Mouse (Mus musculus): ENCODE results near the gene Car14. TPM values are rescaled to one million over a fixed set of nuclear protein-coding genes. Genes with fewer than 3 reads are reported as not detected.

The Car14 gene
- total and polyA plus RNA-seq, 3 experiments: 0.15 to 0.38 TPM; not detected in 1

DNA sequence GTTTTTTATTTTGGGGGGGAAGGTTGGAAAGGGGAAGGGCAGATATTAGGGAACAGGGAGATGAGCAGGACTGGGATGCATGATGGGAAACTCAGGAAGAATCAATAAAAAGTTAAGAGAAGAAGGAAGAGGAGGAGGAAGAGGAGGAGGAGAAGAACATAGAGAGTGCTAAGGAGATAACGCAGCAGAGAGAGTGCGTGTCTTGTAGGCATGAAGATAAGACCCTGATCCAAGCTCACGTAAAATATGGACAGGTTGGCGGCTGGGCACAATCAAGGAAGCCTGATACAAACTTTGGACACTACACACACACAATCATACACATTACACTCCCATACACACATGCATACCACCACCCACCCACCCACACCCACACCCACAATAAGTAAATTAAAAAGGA is 10.2 kb upstream of the Car14 start:
- Histone ChIP-seq H3K27ac (ENCODE audit: control insufficient read depth, low read depth, low read length) (no peak overlapping the region), H3K4me1 (ENCODE audit: control insufficient read depth in 1 of 2, insufficient read depth in 2 of 2, low read length in 2 of 2) (peaks cover 6 to 7% of the 10 kb centered on the region in 2 experiments; a peak in 3 of 4 replicates), H3K27me3 (ENCODE audit: control insufficient read depth in 1 of 2, insufficient read depth in 2 of 2, low read length in 2 of 2) (peaks cover 0 to under 1% of the 10 kb centered on the region in 2 experiments; a peak in 1 of 4 replicates), H3K36me3 (ENCODE audit: control insufficient read depth in 1 of 2, insufficient read depth in 2 of 2, low read length in 2 of 2) (0 out of 4 replicates have a peak, but pooled peaks cover 0 to 2% of the 10 kb centered on the region in 2 experiments), H3K9me3 (replicated peaks; ENCODE audit: insufficient read depth, low read length) (no peaks in the 10 kb centered on the region), H3K4me3 (ENCODE audit: control insufficient read depth in 1 of 2, insufficient read depth in 1 of 2, low read depth in 2 of 2, low read length in 2 of 2) (no peak overlapping the region), H3K79me2 (ENCODE audit: control insufficient read depth, insufficient read depth, low read length, poor library complexity) (no peaks in the 10 kb centered on the region), H3K9ac (ENCODE audit: control insufficient read depth, low read depth, low read length, poor library complexity, severe bottlenecking) (no peak overlapping the region)
- no peak for TF ChIP-seq JUND (IDR thresholded peaks at IDR 0.05; ENCODE audit: low read depth, low read length)
- TF ChIP-seq EP300 (IDR thresholded peaks at IDR 0.05; ENCODE audit: low read depth in 1 of 2, low read length in 2 of 2): peak; percentile 51 to 79
- TF ChIP-seq GATA1 (IDR thresholded peaks at IDR 0.05; ENCODE audit: low read depth, low read length): peak; percentile 95
- TF ChIP-seq TBP (IDR thresholded peaks at IDR 0.05; ENCODE audit: low read depth, low read length): no peak
- TF ChIP-seq E2F4 (IDR thresholded peaks at IDR 0.05; ENCODE audit: borderline replicate concordance, low read depth, low read length): no peak
- no peak for TF ChIP-seq USF2 (IDR thresholded peaks at IDR 0.05; ENCODE audit: borderline replicate concordance in 1 of 2, insufficient read depth in 1 of 2, low read depth in 1 of 2, low read length in 2 of 2)
- TF ChIP-seq MAFK (IDR thresholded peaks at IDR 0.05; ENCODE audit: borderline replicate concordance, low read depth, low read length): no peak
- peak; percentile 53 for TF ChIP-seq TAL1 (IDR thresholded peaks at IDR 0.05; ENCODE audit: low read length)
- no peak for TF ChIP-seq POLR2AphosphoS2 (IDR thresholded peaks at IDR 0.05; ENCODE audit: low read length)
- TF ChIP-seq POLR2A (IDR thresholded peaks at IDR 0.05; ENCODE audit: control insufficient read depth in 1 of 2, insufficient read depth in 1 of 2, low read depth in 1 of 2, low read length in 2 of 2, poor library complexity in 1 of 2): no peak
- TF ChIP-seq SIN3A (IDR thresholded peaks at IDR 0.05; ENCODE audit: low read length): 0 out of 2 replicates have a peak, but pooled peaks have one; percentile 24
- TF ChIP-seq ZC3H11A (IDR thresholded peaks at IDR 0.05; ENCODE audit: low read depth, low read length): no peak
- no peak; the same call in 1 of the 2 replicates for TF ChIP-seq MXI1 (IDR thresholded peaks at IDR 0.05; ENCODE audit: low read depth, low read length)
- TF ChIP-seq MAX (IDR thresholded peaks at IDR 0.05; ENCODE audit: low read length): no peak
- no peak for TF ChIP-seq MYC (IDR thresholded peaks at IDR 0.05; ENCODE audit: low read depth, low read length)
- TF ChIP-seq KAT2A (conservative IDR thresholded peaks at IDR 0.05; ENCODE audit: low read depth, low read length): no peak
- no peak for TF ChIP-seq HCFC1 (IDR thresholded peaks at IDR 0.05; ENCODE audit: low read depth, low read length)
- no peak for TF ChIP-seq ETS1 (IDR thresholded peaks at IDR 0.05; ENCODE audit: low read depth, low read length)
- no peak for TF ChIP-seq SMC3 (IDR thresholded peaks at IDR 0.05; ENCODE audit: low read depth, low read length)
- TF ChIP-seq NELFE (IDR thresholded peaks at IDR 0.05; ENCODE audit: low read depth, low read length): no peak
- 0 out of 2 replicates have a peak, but pooled peaks have one; percentile 14 for TF ChIP-seq RCOR1 (IDR thresholded peaks at IDR 0.05; ENCODE audit: low read depth, low read length)
- TF ChIP-seq BHLHE40 (IDR thresholded peaks at IDR 0.05; ENCODE audit: borderline replicate concordance, low read depth, low read length): no peak
- TF ChIP-seq USF1 (IDR thresholded peaks at IDR 0.05; ENCODE audit: low read depth, low read length): no peak
- no peak for TF ChIP-seq ZKSCAN1 (IDR thresholded peaks at IDR 0.05; ENCODE audit: low read depth, low read length)
- TF ChIP-seq TCF12 (IDR thresholded peaks at IDR 0.05; ENCODE audit: low read depth, low read length): peak; percentile 63
- TF ChIP-seq RAD21 (IDR thresholded peaks at IDR 0.05; ENCODE audit: low read depth, low read length): no peak
- TF ChIP-seq MAZ (IDR thresholded peaks at IDR 0.05; ENCODE audit: low read depth, low read length): no peak
- no peak for TF ChIP-seq GABPA (IDR thresholded peaks at IDR 0.05; ENCODE audit: low read depth, low read length)
- TF ChIP-seq CTCF (IDR thresholded peaks at IDR 0.05 in 2 of 3, conservative IDR thresholded peaks at IDR 0.05 in 1 of 3; ENCODE audit: control insufficient read depth in 1 of 3, insufficient read depth in 1 of 3, low read depth in 2 of 3, low read length in 3 of 3, poor library complexity in 1 of 3, severe bottlenecking in 1 of 3): no peak
- TF ChIP-seq NRF1 (IDR thresholded peaks at IDR 0.05; ENCODE audit: insufficient read depth, low read depth, low read length, poor library complexity, severe bottlenecking): no peak
- TF ChIP-seq CHD2 (IDR thresholded peaks at IDR 0.05; ENCODE audit: low read length): no peak
- TF ChIP-seq CHD1 (IDR thresholded peaks at IDR 0.05; ENCODE audit: low read depth, low read length): no peak
- TF ChIP-seq ZMIZ1 (IDR thresholded peaks at IDR 0.05; ENCODE audit: low read depth, low read length): no peak
- TF ChIP-seq MYB (IDR thresholded peaks at IDR 0.05; ENCODE audit: low read depth, low read length): no peak
- peak; percentile 64 for DNase-seq (ENCODE audit: low read depth, low spot score)

Data from MEL (cell line).